Mouse (Mus musculus): ENCODE data around the gene Dnajc3.

DNA sequence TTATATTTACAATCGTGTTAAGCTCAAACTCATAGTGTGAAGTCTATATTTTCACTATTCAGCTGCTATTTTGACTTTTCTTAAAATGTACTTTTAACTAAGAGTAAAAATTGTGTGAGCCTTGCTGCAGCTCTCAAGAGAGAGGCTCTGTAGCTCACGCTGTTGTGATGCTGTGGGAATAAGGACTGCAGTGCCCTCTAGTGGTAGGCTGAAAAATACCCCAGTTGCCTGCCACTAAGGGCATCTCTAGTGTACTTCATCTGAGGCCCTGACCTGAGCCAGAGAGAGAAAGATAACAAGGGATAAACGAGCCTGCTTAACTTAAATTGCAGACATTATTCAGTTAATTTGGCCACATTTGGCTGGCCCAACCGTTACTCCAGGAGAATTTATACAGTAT lies 89.4 kb downstream of the Dnajc3 start:
- TF ChIP-seq GATA1 (IDR thresholded peaks at IDR 0.05; ENCODE audit: borderline replicate concordance, low read length) = no peak
- no peak for TF ChIP-seq FLI1 (IDR thresholded peaks at IDR 0.05; ENCODE audit: low read length)

All from megakaryocyte, embryonic 14.5 days (primary cell).